Mouse (Mus musculus) heart, embryonic 15.5 days (tissue): Measurements from ENCODE around the gene Stx8. TPM values are rescaled to one million over a fixed set of nuclear protein-coding genes. Genes with fewer than 3 reads are reported as not detected.

ENCODE experiments used
- ATAC-seq: fragments of 200-750 bp; cut with Nextera tagmentation; replicated peaks from 2 replicates; pipeline ENCODE4 v1.8.0; 2017; ENCODE audit warnings: low read depth, moderate TSS enrichment; ENCODE audit not compliant: insufficient number of reproducible peaks, insufficient read depth, low FRiP score
- H3K27ac ChIP-seq: fragments of 300-500 bp; sonication (generic); 2 replicates; pipeline ENCODE4 v1.5.1; 2015; ENCODE audit warnings: mild to moderate bottlenecking, inconsistent platforms
- H3K27me3 ChIP-seq: fragments of 300-500 bp; sonication (generic); 2 replicates; pipeline ENCODE4 v1.6.1; 2015; ENCODE audit warnings: inconsistent platforms
- H3K36me3 ChIP-seq: fragments of 300-500 bp; sonication (generic); 2 replicates; pipeline ENCODE4 v1.6.1; 2015; ENCODE audit warnings: mild to moderate bottlenecking, inconsistent platforms
- H3K4me1 ChIP-seq: fragments of 300-500 bp; sonication (generic); replicated peaks from 2 replicates; pipeline ENCODE4 v1.6.1; 2015; ENCODE audit warnings: inconsistent platforms
- H3K4me2 ChIP-seq: fragments of 300-500 bp; sonication (generic); 2 replicates; pipeline ENCODE4 v1.6.1; 2015; ENCODE audit warnings: inconsistent platforms, mild to moderate bottlenecking, moderate library complexity
- H3K4me3 ChIP-seq: fragments of 300-500 bp; sonication (generic); 2 replicates; pipeline ENCODE4 v1.5.1; 2015; ENCODE audit warnings: mild to moderate bottlenecking, inconsistent platforms
- H3K9ac ChIP-seq: fragments of 300-500 bp; sonication (generic); 2 replicates; pipeline ENCODE4 v1.6.1; 2015; ENCODE audit warnings: mild to moderate bottlenecking, inconsistent platforms
- H3K9me3 ChIP-seq: fragments of 300-500 bp; sonication (generic); replicated peaks from 2 replicates; pipeline ENCODE4 v1.6.1; 2016; ENCODE audit warnings: inconsistent platforms
- WGBS: fragments of 180-500 bp; shearing (Covaris S2); methylation state at CpG from one replicate; pipeline ENCODE4 v1.1.7; 2015; ENCODE audit warnings: mixed read lengths; 5-methylcytosine and 5-hydroxymethylcytosine counted together
- polyA plus RNA-seq: library from polyadenylated mRNA; unstranded; fragments of >200 nt; fragmentation: Nextera tagmentation; extraction: Ambion mirVana; gene quantifications from 2 replicates; pipeline ENCODE4 v1.2.1, GENCODE M21; 2015

Stx8 gene
- polyA plus RNA-seq, 1 experiment from 2014 or later: 61.7 TPM

DNA sequence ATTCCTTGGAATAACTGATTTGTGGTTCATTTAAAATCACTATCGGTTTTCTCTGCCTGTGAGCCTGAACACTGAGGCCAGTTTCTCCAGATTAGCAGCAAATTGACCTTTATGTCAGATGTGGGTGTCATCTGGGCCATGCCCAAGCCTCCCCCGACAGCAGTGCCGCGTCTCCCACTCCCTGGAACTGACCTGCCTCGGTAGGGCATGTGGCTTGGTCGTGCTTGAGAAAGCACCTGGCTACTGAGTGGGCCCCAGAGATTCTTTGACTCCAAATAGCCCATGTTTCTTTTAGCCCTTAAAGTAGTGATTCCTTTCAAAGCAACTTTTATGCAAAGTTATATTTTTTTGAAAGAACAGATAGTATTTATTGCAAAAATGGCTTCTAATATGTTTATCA is 155.3 kb downstream of the Stx8 start:
- Histone ChIP-seq H3K4me1 (no peaks in the 10 kb centered on the region), H3K27ac (no peak overlapping the region), H3K9ac (no peak overlapping the region), H3K9me3 (no peaks in the 10 kb centered on the region), H3K4me3 (no peak overlapping the region), H3K27me3 (no peaks in the 10 kb centered on the region), H3K36me3 (no peaks in the 10 kb centered on the region), H3K4me2 (no peak overlapping the region)
- ATAC-seq: no peak
- WGBS: 63% methylated on average over 6 of the region's 6 CpGs

- no peak for ATAC-seq
- 80% methylated on average over 6 of the region's 6 CpGs for WGBS
- H3K27ac ChIP-seq: no peak overlapping the region
Measured at GRCm38 (mm10) chr11:68121660-68122059, 155.7 kb downstream of the Stx8 start.

DNA sequence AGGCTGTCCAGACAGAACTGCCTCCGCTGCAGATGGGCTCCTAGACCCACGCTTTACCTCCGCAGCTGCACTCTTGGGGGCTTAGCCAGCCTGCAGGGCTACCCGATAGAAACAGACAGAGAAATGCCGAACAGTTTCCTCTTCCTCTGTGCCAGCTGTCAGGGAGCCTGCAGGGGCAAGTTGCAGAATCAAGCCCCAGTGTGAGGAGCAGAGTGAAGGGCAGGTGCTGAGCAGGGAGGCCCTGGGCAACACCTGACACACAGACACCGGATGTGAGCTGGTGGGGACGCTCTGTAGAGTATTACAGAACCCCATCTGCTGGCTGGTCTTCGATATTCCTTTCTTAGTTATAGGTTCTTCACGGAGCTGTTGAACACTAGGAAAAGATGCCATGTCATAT is 160.1 kb downstream of the Stx8 start:
- no peaks in the 10 kb centered on the region for H3K36me3 ChIP-seq
- H3K9ac ChIP-seq: no peak overlapping the region
- WGBS: 79% methylated on average over 9 of the region's 9 CpGs
- H3K9me3 ChIP-seq: no peaks in the 10 kb centered on the region
- ATAC-seq: no peak
- H3K4me2 ChIP-seq: no peak overlapping the region
- no peak overlapping the region for H3K27ac ChIP-seq
- H3K4me3 ChIP-seq: no peak overlapping the region
- H3K4me1 ChIP-seq: no peaks in the 10 kb centered on the region
- H3K27me3 ChIP-seq: no peaks in the 10 kb centered on the region

More at GRCm38 (mm10) chr11:68121660-68122059, 155.7 kb downstream of the Stx8 start:
- H3K4me3 ChIP-seq: no peak overlapping the region
- no peaks in the 10 kb centered on the region for H3K27me3 ChIP-seq
- no peaks in the 10 kb centered on the region for H3K36me3 ChIP-seq
- no peak overlapping the region for H3K4me2 ChIP-seq
- no peak overlapping the region for H3K9ac ChIP-seq
- no peaks in the 10 kb centered on the region for H3K9me3 ChIP-seq
- no peaks in the 10 kb centered on the region for H3K4me1 ChIP-seq

DNA sequence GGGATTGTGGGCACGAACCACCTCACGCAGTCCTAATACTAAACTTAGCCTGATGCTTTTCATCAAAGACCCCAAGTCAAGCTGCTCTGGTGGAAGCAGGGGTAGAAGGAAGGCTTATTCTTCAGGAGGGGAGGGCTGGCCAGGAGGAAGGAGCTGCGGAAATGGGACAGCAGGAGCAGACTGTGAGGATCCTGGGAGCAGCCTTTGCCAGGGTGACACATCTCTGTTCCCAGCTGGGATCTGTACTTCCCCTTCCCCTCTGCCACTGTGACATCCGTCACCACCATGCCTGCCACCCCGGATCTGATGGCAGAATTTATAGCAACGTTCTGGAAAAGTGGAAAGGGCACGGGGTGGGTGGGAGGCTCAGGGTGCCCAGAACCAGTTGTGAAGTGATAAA is 168.5 kb downstream of the Stx8 start:
- Histone ChIP-seq H3K4me3 (no peak overlapping the region), H3K9me3 (no peaks in the 10 kb centered on the region), H3K4me2 (no peak overlapping the region), H3K36me3 (no peaks in the 10 kb centered on the region), H3K9ac (no peak overlapping the region), H3K27ac (no peak overlapping the region), H3K4me1 (no peaks in the 10 kb centered on the region), H3K27me3 (no peaks in the 10 kb centered on the region)
- no peak for ATAC-seq
- 55% methylated on average over 7 of the region's 7 CpGs for WGBS

DNA sequence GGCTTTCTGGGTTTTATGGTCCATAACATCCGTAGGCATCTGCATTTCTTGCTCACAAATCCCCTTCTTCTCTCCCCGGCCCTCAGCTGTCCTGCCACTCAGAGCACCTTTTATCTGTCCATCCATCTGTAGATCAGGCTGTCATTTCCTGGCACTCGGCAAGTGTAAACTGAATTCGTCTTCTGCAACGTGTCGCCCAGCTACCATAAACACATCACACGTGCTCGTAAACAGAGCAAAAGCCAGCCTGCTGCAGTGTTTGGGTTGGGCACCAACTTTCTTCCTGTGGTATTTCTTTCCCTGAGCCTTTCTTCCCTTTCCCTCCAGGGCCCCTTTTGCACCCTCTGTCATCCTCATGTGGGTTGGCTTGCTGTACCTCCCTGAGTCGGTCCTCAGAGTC is 169.4 kb downstream of the Stx8 start:
- Histone ChIP-seq H3K4me3 (no peak overlapping the region), H3K4me1 (no peaks in the 10 kb centered on the region), H3K4me2 (no peak overlapping the region), H3K9ac (no peak overlapping the region), H3K27me3 (no peaks in the 10 kb centered on the region), H3K27ac (no peak overlapping the region), H3K9me3 (no peaks in the 10 kb centered on the region), H3K36me3 (no peaks in the 10 kb centered on the region)
- no peak for ATAC-seq
- 58% methylated on average over 9 of the region's 9 CpGs for WGBS

DNA sequence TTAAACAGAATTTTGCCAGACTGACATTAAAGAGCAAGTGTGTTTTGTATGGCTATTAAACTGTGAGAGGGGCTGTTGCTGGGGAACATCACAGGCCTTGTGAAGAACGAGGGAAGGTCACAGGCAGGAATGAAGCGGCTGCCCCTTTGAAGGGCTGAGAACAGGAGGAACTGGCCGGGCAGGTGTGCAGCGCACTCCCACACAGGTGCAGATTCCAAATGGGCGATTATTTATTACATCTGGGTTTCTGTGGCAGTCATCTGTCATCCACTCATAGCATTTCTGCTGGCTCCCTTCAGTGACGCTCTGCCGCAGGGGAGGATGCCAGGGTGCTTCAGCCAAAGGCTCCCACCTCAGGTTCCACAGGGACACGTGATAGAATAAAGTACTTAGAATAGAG is 170.7 kb downstream of the Stx8 start:
- H3K9ac ChIP-seq: no peak overlapping the region
- no peak overlapping the region for H3K4me2 ChIP-seq
- H3K9me3 ChIP-seq: no peaks in the 10 kb centered on the region
- no peaks in the 10 kb centered on the region for H3K27me3 ChIP-seq
- H3K4me1 ChIP-seq: no peaks in the 10 kb centered on the region
- no peak overlapping the region for H3K27ac ChIP-seq
- no peak for ATAC-seq
- WGBS: 80% methylated on average over 8 of the region's 8 CpGs
- H3K4me3 ChIP-seq: no peak overlapping the region
- no peaks in the 10 kb centered on the region for H3K36me3 ChIP-seq

DNA sequence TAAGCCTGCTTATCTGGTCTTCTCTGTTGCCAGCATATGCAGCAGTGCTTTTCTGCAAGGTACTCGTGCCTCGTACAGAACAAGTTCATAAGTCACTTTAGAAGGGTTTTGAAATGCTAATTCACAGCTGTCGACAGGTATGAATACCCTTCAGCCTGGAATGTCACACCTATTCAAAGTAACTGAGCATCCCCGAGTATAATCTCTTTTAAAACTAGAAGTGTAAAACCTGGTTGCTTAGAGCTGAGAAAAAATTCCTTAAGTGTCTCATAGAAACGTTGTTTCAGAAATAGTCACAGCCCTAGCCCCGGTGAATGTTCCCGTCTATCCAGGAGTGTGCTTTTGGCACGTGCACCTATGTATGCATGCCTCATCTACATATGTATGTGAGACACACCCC is 176.3 kb downstream of the Stx8 start:
- H3K36me3 ChIP-seq: no peaks in the 10 kb centered on the region

DNA sequence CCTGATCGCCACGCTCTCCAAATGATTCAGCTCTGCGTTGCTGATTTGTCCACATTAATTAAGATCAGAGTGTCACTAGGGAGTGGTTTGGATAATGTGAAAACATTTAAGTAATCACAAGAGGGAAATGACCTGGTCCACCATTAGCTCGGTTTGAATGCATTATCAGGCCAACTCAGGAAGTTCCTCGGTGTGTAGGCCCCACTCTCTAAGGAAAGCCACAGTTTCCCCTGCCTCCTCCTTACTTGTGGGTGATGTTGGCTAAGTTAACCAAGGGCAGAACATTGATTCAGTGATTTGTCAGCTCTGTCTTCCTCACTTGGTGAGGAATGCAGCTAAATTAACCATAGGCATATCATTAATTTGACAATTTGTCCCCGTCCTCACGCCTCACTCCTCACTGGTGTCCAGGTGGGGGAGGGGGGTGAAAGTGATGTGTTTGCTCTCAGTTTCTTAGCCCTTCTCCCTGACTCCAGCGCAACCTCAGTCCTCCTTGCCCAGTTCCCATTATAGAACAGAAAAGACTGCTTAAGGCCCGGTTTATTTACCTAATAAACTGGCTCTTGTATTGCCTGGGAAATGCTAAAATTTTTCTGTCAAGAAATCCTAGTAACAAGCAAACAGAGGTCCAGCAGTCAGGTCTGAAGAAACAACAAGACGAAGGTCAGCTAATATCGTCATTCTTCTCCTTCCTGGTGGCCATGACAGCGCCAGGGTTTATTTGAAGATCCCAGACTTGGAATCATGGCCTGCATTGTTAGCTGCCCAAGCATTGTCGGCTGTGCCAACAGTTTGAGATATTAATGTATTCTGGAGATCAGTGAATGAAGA is 178.5 kb downstream of the Stx8 start:
- ATAC-seq: no peak
- Histone ChIP-seq H3K4me3 (no peak overlapping the region), H3K9ac (no peak overlapping the region), H3K27me3 (no peaks in the 10 kb centered on the region), H3K27ac (no peak overlapping the region), H3K36me3 (no peaks in the 10 kb centered on the region), H3K4me1 (peaks cover 18% of the 10 kb centered on the region), H3K9me3 (no peaks in the 10 kb centered on the region), H3K4me2 (no peak overlapping the region)
- 50% methylated on average over 13 of the region's 13 CpGs for WGBS

More for the DNA sequence above, 176.3 kb downstream of the Stx8 start:
- H3K4me1 ChIP-seq: peaks cover 18% of the 10 kb centered on the region
- no peak overlapping the region for H3K27ac ChIP-seq
- H3K4me3 ChIP-seq: no peak overlapping the region
- WGBS: 28% methylated on average over 8 of the region's 8 CpGs
- ATAC-seq: no peak
- no peaks in the 10 kb centered on the region for H3K27me3 ChIP-seq
- no peak overlapping the region for H3K4me2 ChIP-seq
- H3K9ac ChIP-seq: no peak overlapping the region
- H3K9me3 ChIP-seq: no peaks in the 10 kb centered on the region

- Histone ChIP-seq H3K4me1 (peaks cover 18% of the 10 kb centered on the region), H3K4me3 (no peak overlapping the region), H3K4me2 (no peak overlapping the region), H3K9me3 (no peaks in the 10 kb centered on the region), H3K36me3 (no peaks in the 10 kb centered on the region), H3K27ac (no peak overlapping the region), H3K9ac (no peak overlapping the region), H3K27me3 (no peaks in the 10 kb centered on the region)
- ATAC-seq: no peak
- WGBS: 64% methylated on average over 13 of the region's 13 CpGs
Measured at GRCm38 (mm10) chr11:68145066-68145585, 179.1 kb downstream of the Stx8 start.

DNA sequence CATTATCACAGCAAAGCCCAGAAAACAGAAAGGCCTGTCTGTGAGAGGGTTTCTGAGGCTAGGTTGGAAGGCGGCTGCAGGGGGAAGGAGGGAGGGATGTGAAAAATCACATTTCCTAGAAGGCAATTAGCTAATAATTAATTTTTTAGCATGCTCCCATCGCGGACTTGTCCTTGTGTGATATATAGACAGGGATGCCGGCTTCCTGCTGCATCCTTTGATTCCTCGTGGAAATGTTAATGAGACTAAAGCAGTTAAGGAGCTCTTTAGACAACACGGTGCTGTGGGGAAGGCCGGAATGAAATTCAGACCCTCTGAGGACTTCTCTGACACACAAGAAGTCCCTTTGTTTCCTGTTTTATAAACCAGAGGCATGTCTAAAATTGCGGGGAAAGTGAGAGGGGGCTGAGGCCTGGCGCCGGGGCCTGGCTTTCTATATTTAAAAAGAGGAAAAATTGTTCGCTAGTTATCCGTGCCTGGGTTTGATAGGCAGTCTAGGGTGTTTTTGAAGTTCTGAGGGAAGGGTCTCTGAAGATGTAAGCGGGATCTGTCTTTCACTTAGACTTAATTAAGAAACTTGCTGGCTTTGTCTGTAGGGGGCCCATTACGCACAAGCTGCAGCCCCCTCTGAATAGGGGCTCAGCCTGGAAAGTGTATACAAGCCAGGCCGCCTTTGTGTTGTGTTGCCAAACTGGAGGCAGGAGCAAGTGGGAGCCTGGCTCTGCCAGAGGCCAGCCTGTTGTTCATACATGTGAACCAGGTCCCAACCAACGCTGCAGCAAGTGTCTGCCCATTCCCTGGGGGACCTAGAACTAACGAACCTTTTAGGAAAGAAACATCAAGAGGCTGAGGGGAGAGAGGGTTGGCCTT is 179.8 kb downstream of the Stx8 start:
- WGBS: 56% methylated on average over 17 of the region's 17 CpGs
- Histone ChIP-seq H3K9me3 (no peaks in the 10 kb centered on the region), H3K27me3 (no peaks in the 10 kb centered on the region), H3K4me2 (no peak overlapping the region), H3K36me3 (no peaks in the 10 kb centered on the region), H3K27ac (no peak overlapping the region), H3K9ac (no peak overlapping the region), H3K4me1 (peaks cover 18% of the 10 kb centered on the region), H3K4me3 (no peak overlapping the region)
- ATAC-seq: no peak

- H3K4me3 ChIP-seq: no peak overlapping the region
- H3K36me3 ChIP-seq: no peaks in the 10 kb centered on the region
- peaks cover 21% of the 10 kb centered on the region for H3K4me1 ChIP-seq
- no peak for ATAC-seq
- no peak overlapping the region for H3K4me2 ChIP-seq
- H3K27me3 ChIP-seq: no peaks in the 10 kb centered on the region
- WGBS: 76% methylated on average over 4 of the region's 4 CpGs
- H3K9me3 ChIP-seq: no peaks in the 10 kb centered on the region
- H3K27ac ChIP-seq: no peak overlapping the region
- no peak overlapping the region for H3K9ac ChIP-seq
Measured at GRCm38 (mm10) chr11:68146456-68146851, 180.5 kb downstream of the Stx8 start.
